Mouse (Mus musculus): ENCODE results near the gene Supt4a. TPM values are rescaled to one million over a fixed set of nuclear protein-coding genes. Genes with fewer than 3 reads are reported as not detected.

The Supt4a gene
- polyA plus RNA-seq, 1 experiment from 2014 or later, result 151 TPM

- Histone ChIP-seq H3K4me1 (ENCODE audit: control insufficient read depth, insufficient read depth, low read length) (0 out of 2 replicates have a peak, but pooled peaks cover 3% of the 10 kb centered on the region), H3K4me3 (ENCODE audit: low read depth, low read length) (no peak overlapping the region), H3K27me3 (ENCODE audit: control insufficient read depth, insufficient read depth, low read length) (no peaks in the 10 kb centered on the region), H3K9ac (replicated peaks; ENCODE audit: low read depth, low read length) (no peak overlapping the region), H3K9me3 (ENCODE audit: control insufficient read depth, low read depth, low read length) (no peaks in the 10 kb centered on the region), H3K27ac (ENCODE audit: low read length) (no peak overlapping the region), H3K4me2 (replicated peaks; ENCODE audit: low read depth, low read length) (no peak overlapping the region), H3K36me3 (ENCODE audit: control insufficient read depth, insufficient read depth, low read length) (peaks cover 14% of the 10 kb centered on the region; the same call in 1 of the 2 replicates)
- ATAC-seq (ENCODE audit: insufficient number of reproducible peaks, insufficient read depth, low FRiP score, low read depth), result no peak
- 62% methylated on average over 9 of the region's 9 CpGs for WGBS
Measured at GRCm38 (mm10) chr11:87745632-87746555, 8.5 kb downstream of the Supt4a start.

GRCm38 (mm10) chr11:87747312-87747711, 10.0 kb downstream of the Supt4a start:
- Histone ChIP-seq H3K27me3 (ENCODE audit: control insufficient read depth, insufficient read depth, low read length) (no peaks in the 10 kb centered on the region), H3K4me1 (ENCODE audit: control insufficient read depth, insufficient read depth, low read length) (0 out of 2 replicates have a peak, but pooled peaks cover 3% of the 10 kb centered on the region), H3K27ac (ENCODE audit: low read length) (no peak overlapping the region), H3K4me3 (ENCODE audit: low read depth, low read length) (no peak overlapping the region), H3K9ac (replicated peaks; ENCODE audit: low read depth, low read length) (no peak overlapping the region), H3K36me3 (ENCODE audit: control insufficient read depth, insufficient read depth, low read length) (peaks cover 14% of the 10 kb centered on the region; the same call in 1 of the 2 replicates), H3K4me2 (replicated peaks; ENCODE audit: low read depth, low read length) (no peak overlapping the region), H3K9me3 (ENCODE audit: control insufficient read depth, low read depth, low read length) (no peaks in the 10 kb centered on the region)
- 95% methylated on average over 4 of the region's 5 CpGs for WGBS
- ATAC-seq (ENCODE audit: insufficient number of reproducible peaks, insufficient read depth, low FRiP score, low read depth), result no peak

GRCm38 (mm10) chr11:87747716-87748115, 10.4 kb downstream of the Supt4a start:
- no peak overlapping the region for H3K4me3 ChIP-seq (ENCODE audit: low read depth, low read length)
- H3K9me3 ChIP-seq (ENCODE audit: control insufficient read depth, low read depth, low read length), result no peaks in the 10 kb centered on the region
- no peak overlapping the region for H3K9ac ChIP-seq (replicated peaks; ENCODE audit: low read depth, low read length)
- 0 out of 2 replicates have a peak, but pooled peaks cover 3% of the 10 kb centered on the region for H3K4me1 ChIP-seq (ENCODE audit: control insufficient read depth, insufficient read depth, low read length)
- no peak overlapping the region for H3K27ac ChIP-seq (ENCODE audit: low read length)
- H3K27me3 ChIP-seq (ENCODE audit: control insufficient read depth, insufficient read depth, low read length), result no peaks in the 10 kb centered on the region
- H3K4me2 ChIP-seq (replicated peaks; ENCODE audit: low read depth, low read length), result no peak overlapping the region
- ATAC-seq (ENCODE audit: insufficient number of reproducible peaks, insufficient read depth, low FRiP score, low read depth), result no peak
- H3K36me3 ChIP-seq (ENCODE audit: control insufficient read depth, insufficient read depth, low read length), result peaks cover 14% of the 10 kb centered on the region; the same call in 1 of the 2 replicates
- 96% methylated on average over 7 of the region's 7 CpGs for WGBS

GRCm38 (mm10) chr11:87748132-87749119, 11.1 kb downstream of the Supt4a start:
- Histone ChIP-seq H3K9ac (replicated peaks; ENCODE audit: low read depth, low read length) (no peak overlapping the region), H3K36me3 (ENCODE audit: control insufficient read depth, insufficient read depth, low read length) (peaks cover 14% of the 10 kb centered on the region; the same call in 1 of the 2 replicates), H3K4me2 (replicated peaks; ENCODE audit: low read depth, low read length) (peak overlapping the region; percentile 10; the same call in 1 of the 2 replicates), H3K9me3 (ENCODE audit: control insufficient read depth, low read depth, low read length) (no peaks in the 10 kb centered on the region), H3K4me3 (ENCODE audit: low read depth, low read length) (no peak overlapping the region), H3K27me3 (ENCODE audit: control insufficient read depth, insufficient read depth, low read length) (no peaks in the 10 kb centered on the region), H3K27ac (ENCODE audit: low read length) (peak overlapping the region; percentile 71), H3K4me1 (ENCODE audit: control insufficient read depth, insufficient read depth, low read length) (0 out of 2 replicates have a peak, but pooled peaks cover 3% of the 10 kb centered on the region)
- peak; percentile 59; the same call in 1 of the 2 replicates for ATAC-seq (ENCODE audit: insufficient number of reproducible peaks, insufficient read depth, low FRiP score, low read depth)
- 32% methylated on average over 19 of the region's 19 CpGs for WGBS

GRCm38 (mm10) chr11:87749192-87750042, 12.1 kb downstream of the Supt4a start:
- Histone ChIP-seq H3K9ac (replicated peaks; ENCODE audit: low read depth, low read length) (no peak overlapping the region), H3K9me3 (ENCODE audit: control insufficient read depth, low read depth, low read length) (no peaks in the 10 kb centered on the region), H3K27me3 (ENCODE audit: control insufficient read depth, insufficient read depth, low read length) (no peaks in the 10 kb centered on the region), H3K27ac (ENCODE audit: low read length) (peak overlapping the region; percentile 71), H3K4me2 (replicated peaks; ENCODE audit: low read depth, low read length) (peak overlapping the region; percentile 10; the same call in 1 of the 2 replicates), H3K4me1 (ENCODE audit: control insufficient read depth, insufficient read depth, low read length) (0 out of 2 replicates have a peak, but pooled peaks cover 3% of the 10 kb centered on the region), H3K4me3 (ENCODE audit: low read depth, low read length) (no peak overlapping the region), H3K36me3 (ENCODE audit: control insufficient read depth, insufficient read depth, low read length) (peaks cover 8% of the 10 kb centered on the region; the same call in 1 of the 2 replicates)
- WGBS, result 36% methylated on average over 18 of the region's 18 CpGs
- peak; percentile 78; the same call in 1 of the 2 replicates for ATAC-seq (ENCODE audit: insufficient number of reproducible peaks, insufficient read depth, low FRiP score, low read depth)

GRCm38 (mm10) chr11:87750043-87750421, 12.7 kb downstream of the Supt4a start:
- Histone ChIP-seq H3K27me3 (ENCODE audit: control insufficient read depth, insufficient read depth, low read length) (no peaks in the 10 kb centered on the region), H3K27ac (ENCODE audit: low read length) (0 out of 2 replicates have a peak overlapping the region, but pooled peaks have one; percentile 33), H3K4me3 (ENCODE audit: low read depth, low read length) (no peak overlapping the region), H3K9me3 (ENCODE audit: control insufficient read depth, low read depth, low read length) (no peaks in the 10 kb centered on the region), H3K4me1 (ENCODE audit: control insufficient read depth, insufficient read depth, low read length) (0 out of 2 replicates have a peak, but pooled peaks cover 3% of the 10 kb centered on the region), H3K36me3 (ENCODE audit: control insufficient read depth, insufficient read depth, low read length) (peaks cover 2% of the 10 kb centered on the region; the same call in 1 of the 2 replicates), H3K4me2 (replicated peaks; ENCODE audit: low read depth, low read length) (no peak overlapping the region), H3K9ac (replicated peaks; ENCODE audit: low read depth, low read length) (no peak overlapping the region)
- ATAC-seq (ENCODE audit: insufficient number of reproducible peaks, insufficient read depth, low FRiP score, low read depth), result peak; percentile 64; the same call in 1 of the 2 replicates
- WGBS, result 76% methylated on average over 11 of the region's 11 CpGs

GRCm38 (mm10) chr11:87750521-87750920, 13.2 kb downstream of the Supt4a start:
- Histone ChIP-seq H3K4me1 (ENCODE audit: control insufficient read depth, insufficient read depth, low read length) (0 out of 2 replicates have a peak, but pooled peaks cover 3% of the 10 kb centered on the region), H3K36me3 (ENCODE audit: control insufficient read depth, insufficient read depth, low read length) (no peaks in the 10 kb centered on the region), H3K4me3 (ENCODE audit: low read depth, low read length) (no peak overlapping the region), H3K9me3 (ENCODE audit: control insufficient read depth, low read depth, low read length) (no peaks in the 10 kb centered on the region), H3K27ac (ENCODE audit: low read length) (no peak overlapping the region), H3K27me3 (ENCODE audit: control insufficient read depth, insufficient read depth, low read length) (no peaks in the 10 kb centered on the region), H3K9ac (replicated peaks; ENCODE audit: low read depth, low read length) (no peak overlapping the region), H3K4me2 (replicated peaks; ENCODE audit: low read depth, low read length) (no peak overlapping the region)
- ATAC-seq (ENCODE audit: insufficient number of reproducible peaks, insufficient read depth, low FRiP score, low read depth), result no peak
- WGBS, result 79% methylated on average over 3 of the region's 3 CpGs
